In the genomic region with DNA sequence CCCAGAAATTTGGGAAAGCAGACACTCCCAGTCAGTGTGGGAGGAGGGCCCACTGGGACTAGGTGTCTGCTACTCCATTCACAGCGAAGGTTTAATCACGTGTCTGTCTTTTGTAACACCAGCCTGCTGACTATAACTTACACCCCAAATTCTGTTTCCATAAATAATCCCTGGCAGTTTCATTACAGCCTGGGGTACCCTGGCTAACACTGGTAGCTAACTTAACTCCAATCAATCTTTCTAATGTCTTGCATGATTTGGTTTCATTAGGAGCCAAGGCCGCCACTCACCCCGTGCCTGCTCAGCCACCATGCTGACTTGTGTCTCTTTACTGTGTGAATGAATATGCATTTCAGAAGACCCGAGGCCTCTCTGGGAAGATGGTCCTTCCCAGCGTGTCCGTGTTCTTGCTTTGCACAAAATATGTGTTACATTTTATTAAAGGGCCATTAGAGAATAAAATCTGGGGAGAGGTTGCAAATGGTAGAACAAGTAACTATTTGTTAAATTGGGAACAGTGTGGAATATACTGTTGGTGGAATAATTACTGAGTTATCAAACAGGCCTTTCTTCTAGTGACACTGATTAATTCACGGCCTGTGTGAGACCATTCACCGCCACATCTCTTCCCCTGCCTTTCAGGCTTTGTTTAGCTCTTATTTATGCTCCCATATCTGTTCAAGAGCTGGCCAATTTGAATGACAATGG, we compare ENCODE assay signal across 15 mouse cellular contexts. TPM values are rescaled to one million over a fixed set of nuclear protein-coding genes. Genes with fewer than 3 reads are reported as not detected.
DNase-seq lines count a peak whose midpoint lies in the region; ATAC-seq lines count a peak whose summit lies in the region.
"Had no signal": no experiment of that assay in that cellular context is flagged by ENCODE, and none has a peak within 500 bp of the region (broad histone marks: within the 10 kb centered on the region; RNA-seq: fewer than 3 reads in every experiment).

No protein-coding gene starts in this region.

- H3K4me2 ChIP-seq in hindbrain, embryonic 11.5 days (replicated peaks; ENCODE audit: low read depth, low read length): peak overlapping the region; percentile 6; the same call in 1 of the 2 replicates
- H3K4me2 ChIP-seq in midbrain, embryonic 16.5 days (ENCODE audit: low read length): no peak overlapping the region
- H3K4me2 ChIP-seq: embryonic facial prominence, embryonic 15.5 days had no signal

- 30% methylated on average over 9 of the region's 9 CpGs for WGBS in hindbrain, embryonic 11.5 days
- WGBS in midbrain, embryonic 16.5 days: 16% methylated on average over 9 of the region's 9 CpGs

- no peak overlapping the region for H3K4me3 ChIP-seq in hindbrain, embryonic 11.5 days (ENCODE audit: low read depth, low read length)
- H3K4me3 ChIP-seq in midbrain, embryonic 16.5 days (ENCODE audit: low read depth, low read length): no peak overlapping the region
- H3K4me3 ChIP-seq: embryonic facial prominence, embryonic 15.5 days had no signal

- no peaks in the 10 kb centered on the region for H3K9me3 ChIP-seq in hindbrain, embryonic 11.5 days (ENCODE audit: control insufficient read depth, low read length)
- H3K9me3 ChIP-seq in midbrain, embryonic 16.5 days (replicated peaks; ENCODE audit: control insufficient read depth, low read length, poor library complexity, severe bottlenecking): no peaks in the 10 kb centered on the region
- H3K9me3 ChIP-seq: embryonic facial prominence, embryonic 15.5 days had no signal

- no peaks in the 10 kb centered on the region for H3K36me3 ChIP-seq in hindbrain, embryonic 11.5 days (ENCODE audit: control insufficient read depth, insufficient read depth, low read length)
- no peaks in the 10 kb centered on the region for H3K36me3 ChIP-seq in midbrain, embryonic 16.5 days (ENCODE audit: control insufficient read depth, insufficient read depth, low read length)
- H3K36me3 ChIP-seq: embryonic facial prominence, embryonic 15.5 days had no signal

- peak; percentile 96 for ATAC-seq in hindbrain, embryonic 11.5 days (ENCODE audit: low FRiP score)
- peak; percentile 62 for ATAC-seq in midbrain, embryonic 16.5 days
- ATAC-seq in erythroid progenitor cell, adult 5-6 weeks (replicated peaks; ENCODE audit: low FRiP score, poor library complexity, severe bottlenecking): no peak
- ATAC-seq: activated CD4-positive, CD25-positive, alpha-beta regulatory T cell, adult 4 months had no signal

- H3K9ac ChIP-seq in hindbrain, embryonic 11.5 days (ENCODE audit: low read depth, low read length): no peak overlapping the region
- no peak overlapping the region for H3K9ac ChIP-seq in midbrain, embryonic 16.5 days (ENCODE audit: low read depth, low read length)
- H3K9ac ChIP-seq: embryonic facial prominence, embryonic 15.5 days had no signal

- peaks cover 3% of the 10 kb centered on the region; the same call in 1 of the 2 replicates for H3K4me1 ChIP-seq in hindbrain, embryonic 11.5 days (replicated peaks; ENCODE audit: control insufficient read depth, insufficient read depth, low read length)
- H3K4me1 ChIP-seq in midbrain, embryonic 16.5 days (ENCODE audit: control insufficient read depth, insufficient read depth, low read length): 0 out of 2 replicates have a peak, but pooled peaks cover 2% of the 10 kb centered on the region
- H3K4me1 ChIP-seq: embryonic facial prominence, embryonic 15.5 days had no signal

- peak overlapping the region; percentile 68 for H3K27ac ChIP-seq in hindbrain, embryonic 11.5 days (ENCODE audit: low read depth, low read length)
- no peak overlapping the region for H3K27ac ChIP-seq in midbrain, embryonic 16.5 days (ENCODE audit: low read length)
- H3K27ac ChIP-seq: embryonic facial prominence, embryonic 15.5 days had no signal

- no peaks in the 10 kb centered on the region for H3K27me3 ChIP-seq in hindbrain, embryonic 11.5 days (ENCODE audit: control insufficient read depth, insufficient read depth, low read length)
- no peaks in the 10 kb centered on the region for H3K27me3 ChIP-seq in midbrain, embryonic 16.5 days (ENCODE audit: control insufficient read depth, insufficient read depth, low read depth, low read length)
- H3K27me3 ChIP-seq: embryonic facial prominence, embryonic 15.5 days had no signal

- peak; percentile 58 for DNase-seq in brain, adult 2 months (ENCODE audit: low read depth, low spot score)
- DNase-seq in embryo, embryonic 10 days (ENCODE audit: low spot score): peak; percentile 60
- peak; percentile 70 for DNase-seq in hindbrain, embryonic 11.5 days (ENCODE audit: low spot score)
- no peak for DNase-seq in cerebellum, adult 18-20 months
- no peak for DNase-seq in gastrocnemius, postnatal 25 days
- DNase-seq: cerebellum, adult 2 months; heart, adult 11 months; lung, postnatal 36 days; spleen, adult 18-20 months had no signal

RNA-seq across cellular contexts. Expression of a gene that starts 45.2 kb away (rescaled TPM):
- 0.09 TPM in 1 of 2 replicates, not detected in the other for polyA plus RNA-seq in hindbrain, embryonic 11.5 days (2014; fragmentation: Nextera tagmentation; extraction: Ambion mirVana)
- not detected in 2 replicates for polyA plus RNA-seq in midbrain, embryonic 16.5 days (2015; fragmentation: Nextera tagmentation; extraction: Ambion mirVana)
- total RNA-seq in erythroid progenitor cell, adult 5-6 weeks (2015; ENCODE audit: low replicate concordance): not detected in 2 replicates
- total RNA-seq in erythroid progenitor cell, adult 5-6 weeks (2017; ENCODE audit: low replicate concordance): not detected in 2 replicates
- total RNA-seq in gastrocnemius, postnatal 25 days (2021): not detected
- total RNA-seq: hematopoietic stem cell, adult 5-6 weeks; layer of hippocampus, postnatal 10 days had no signal
- polyA plus RNA-seq: activated CD4-positive, CD25-positive, alpha-beta regulatory T cell, adult 4 months; cerebellum, adult 2 months; embryonic facial prominence, embryonic 15.5 days had no signal

Comparison
In these comparisons a context has a peak if more than half of its experiments do, and no peak if none do; other contexts are left out.
1. DNase-seq: peak in brain, adult 2 months (single experiment), embryo, embryonic 10 days (single experiment) and hindbrain, embryonic 11.5 days (single experiment); none in cerebellum, adult 18-20 months (0 of 2) and gastrocnemius, postnatal 25 days (single experiment).